Mouse (Mus musculus) MN1 (cell line): ENCODE measurements around the gene Dstn.
A peak's percentile ranks its signal among the peaks of the same experiment; 100 is the strongest.

Experiments used
- DNase-seq: peaks from one replicate; pipeline ENCODE4 v3.0.0-alpha.2; 2016; ENCODE audit warnings: low spot score

Gene Dstn

DNA sequence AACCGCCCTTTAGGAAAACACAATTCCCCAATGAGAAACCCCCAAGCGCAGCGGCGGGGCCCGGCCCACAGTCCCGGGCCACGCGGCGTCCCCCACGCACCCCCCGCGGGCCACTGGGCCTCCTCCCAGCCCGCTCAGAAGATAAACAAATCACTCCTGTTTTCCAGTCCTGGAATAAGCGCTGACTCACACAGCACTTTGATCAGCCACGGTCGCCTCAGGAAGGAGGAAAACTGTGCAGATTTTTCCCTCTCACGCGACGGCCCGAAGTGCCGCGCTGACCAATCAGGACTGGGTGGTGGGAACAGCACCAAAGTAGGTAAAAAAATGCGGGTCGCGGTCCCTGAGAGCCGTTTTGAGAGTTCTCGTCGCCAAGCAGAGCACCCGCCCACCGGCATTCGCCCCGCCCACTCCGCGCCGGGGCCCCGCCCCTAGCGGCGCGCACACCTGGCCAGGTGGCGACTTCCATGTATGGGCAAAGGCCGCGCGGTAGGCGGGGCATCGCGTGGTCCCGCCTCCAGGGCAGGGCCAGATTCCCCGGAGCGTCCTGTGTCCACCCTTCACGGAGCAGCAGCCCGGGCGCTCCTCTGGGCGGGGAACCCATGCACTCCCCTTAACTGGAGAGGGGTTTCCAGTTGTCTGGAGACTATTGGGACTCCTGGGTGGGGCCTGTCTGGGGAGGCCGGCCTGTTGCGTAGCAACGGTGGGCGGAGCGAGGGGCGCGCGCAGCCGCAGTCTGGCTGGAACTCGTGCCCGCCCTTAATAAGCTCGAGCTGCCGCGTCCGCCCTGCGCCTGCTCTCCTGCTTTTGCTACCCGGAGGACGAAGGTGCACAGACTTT, at the start of gene Dstn:
Dstn (plus strand) TSS at position 561 of the 840 bp plus-strand sequence.
- peak; percentile 97 for DNase-seq

DNA sequence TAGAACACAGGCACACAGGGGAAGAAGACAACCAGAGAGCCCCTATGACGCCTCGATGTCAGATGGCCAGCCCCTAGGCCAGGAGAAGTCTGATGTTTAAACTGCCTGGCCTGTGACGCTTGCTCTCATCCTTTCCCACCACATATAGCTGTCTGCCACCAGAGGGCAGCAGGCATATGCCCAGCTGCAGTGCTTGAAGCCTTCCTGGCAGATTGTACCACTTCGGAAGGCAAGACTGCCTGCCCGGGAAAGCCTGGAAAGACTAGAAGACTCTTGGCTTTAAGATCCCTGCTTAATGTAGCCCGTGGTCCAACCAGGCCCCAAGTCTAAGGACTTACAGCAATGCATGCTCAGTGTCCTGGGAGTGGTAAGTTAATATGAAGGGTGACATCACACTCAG, 47.8 kb upstream of the Dstn start:
- peak; percentile 83 for DNase-seq

DNA sequence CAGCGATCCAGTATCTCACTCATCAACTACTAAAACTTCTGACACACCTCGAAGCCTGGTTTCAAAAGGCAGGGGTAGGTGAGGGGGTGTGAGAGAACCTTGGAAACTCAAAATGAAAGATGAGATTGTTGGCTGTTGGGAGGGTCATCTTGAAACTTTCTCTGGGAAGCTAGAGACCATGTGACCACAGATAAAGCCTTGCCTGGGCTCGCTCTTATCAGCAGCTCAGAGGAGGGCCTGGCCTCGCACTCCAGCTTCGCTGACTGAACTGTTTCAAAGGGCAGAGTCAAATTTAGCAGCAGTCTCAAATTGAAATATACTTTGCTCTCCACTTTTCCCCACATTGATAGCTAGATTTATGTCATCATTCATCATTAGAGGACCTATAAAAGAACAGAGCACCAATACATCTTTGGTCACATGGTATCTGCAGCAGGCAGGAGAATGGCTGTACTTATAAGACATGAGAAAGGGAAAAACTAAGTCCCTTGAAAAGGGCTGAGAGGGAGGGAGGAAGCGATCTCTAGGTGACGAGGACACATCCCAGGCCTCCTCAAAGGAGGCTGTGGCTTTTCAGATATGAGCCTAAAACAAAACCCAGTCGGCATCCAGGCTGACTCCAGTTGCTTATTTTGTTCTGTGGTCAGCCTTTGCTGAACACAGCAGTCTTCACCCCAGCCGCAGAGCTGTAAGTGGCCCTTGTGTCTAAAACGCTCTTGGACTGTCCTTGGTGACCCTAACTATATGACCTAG, 44.0 kb upstream of the Dstn start:
- no peak for DNase-seq

DNA sequence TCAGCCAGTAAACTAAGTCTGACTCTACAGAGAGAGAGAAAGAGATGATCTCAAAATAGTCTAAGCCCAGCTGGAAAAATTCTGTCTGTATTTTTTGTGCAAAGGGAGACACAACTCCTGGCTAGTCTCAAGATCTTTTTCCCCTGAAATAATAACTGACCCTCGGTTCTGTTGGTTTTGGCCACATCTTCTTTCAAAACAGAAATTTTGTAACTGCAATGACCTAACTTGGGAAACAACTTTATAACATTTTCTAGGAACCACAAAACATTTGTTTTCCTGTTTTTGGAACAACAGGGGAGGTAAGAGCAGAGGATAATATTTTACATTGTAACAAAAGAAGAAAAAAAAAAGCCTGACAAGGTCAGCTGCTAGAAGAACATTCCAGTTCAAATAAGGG, 39.1 kb upstream of the Dstn start:
- no peak for DNase-seq

DNA sequence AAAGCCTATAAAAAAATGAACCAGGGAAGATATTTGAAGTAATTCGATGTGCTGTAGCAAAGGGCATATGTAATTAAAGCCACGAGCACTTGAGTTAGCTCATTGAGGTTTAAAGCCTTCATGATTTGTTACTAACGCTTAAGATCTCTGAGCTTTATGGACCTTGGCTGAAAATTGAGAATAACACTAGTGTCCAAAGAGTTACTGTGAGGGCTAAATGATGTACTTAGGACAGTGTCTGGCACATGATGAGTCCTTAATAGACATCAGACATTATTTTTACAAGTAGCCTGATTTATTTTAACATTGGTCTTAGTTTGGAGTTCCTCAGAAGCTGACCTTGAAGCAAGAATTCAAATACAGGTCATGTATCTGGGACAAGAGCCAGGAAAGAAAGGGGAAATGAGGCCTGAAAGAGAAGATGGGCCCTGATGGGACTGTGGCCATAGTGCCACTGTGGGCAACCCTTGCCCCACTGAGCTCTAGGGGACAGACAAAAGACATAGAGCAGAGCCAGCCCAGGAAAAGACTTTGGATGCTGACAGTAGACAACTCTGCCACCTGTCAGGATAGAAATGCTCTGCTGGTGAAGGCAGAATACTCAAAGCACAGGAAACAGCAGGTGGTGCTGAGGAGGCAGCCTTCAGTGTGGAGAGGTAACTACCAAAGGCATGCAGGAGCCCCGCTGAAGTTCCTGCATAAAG, 38.0 kb upstream of the Dstn start:
- no peak for DNase-seq

DNA sequence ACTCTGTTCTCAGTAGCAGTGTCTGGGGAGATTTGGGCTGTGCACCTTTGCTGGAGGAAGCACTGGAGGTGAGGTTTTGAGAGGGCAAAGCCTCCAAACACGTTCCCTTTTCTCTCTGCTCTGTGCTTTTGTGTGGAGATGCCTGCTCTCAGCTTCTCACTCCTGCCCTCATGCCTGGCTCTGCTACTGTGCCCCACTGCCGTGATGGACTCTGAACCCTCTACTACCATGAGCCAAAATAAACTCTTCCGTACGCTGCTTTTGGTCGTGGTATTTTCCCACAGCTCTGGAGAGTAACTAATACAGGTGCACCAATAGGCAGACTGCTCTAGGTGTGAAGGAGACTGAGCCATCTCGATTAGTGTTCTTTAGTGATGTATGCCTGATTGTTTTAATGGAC, 35.8 kb upstream of the Dstn start:
- no peak for DNase-seq

DNA sequence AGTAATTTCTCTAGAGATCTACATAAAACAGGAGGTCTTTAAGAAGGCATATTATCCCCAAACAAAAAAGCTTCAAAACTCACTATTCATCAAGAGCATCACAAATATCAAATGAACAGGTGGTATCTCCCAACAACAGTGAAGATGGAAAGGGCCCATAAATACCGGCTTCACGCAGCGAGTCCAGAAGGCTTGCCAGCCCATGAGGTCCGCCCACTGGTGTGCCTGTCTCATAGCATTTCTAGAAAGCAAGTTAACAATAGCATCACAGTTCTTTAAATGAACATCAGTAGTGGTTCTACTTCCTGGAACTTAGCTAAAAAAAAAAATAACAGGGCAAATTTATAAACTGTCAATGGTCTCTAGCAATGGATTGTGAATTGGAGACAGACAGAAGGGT, 33.1 kb upstream of the Dstn start:
- no peak for DNase-seq

DNA sequence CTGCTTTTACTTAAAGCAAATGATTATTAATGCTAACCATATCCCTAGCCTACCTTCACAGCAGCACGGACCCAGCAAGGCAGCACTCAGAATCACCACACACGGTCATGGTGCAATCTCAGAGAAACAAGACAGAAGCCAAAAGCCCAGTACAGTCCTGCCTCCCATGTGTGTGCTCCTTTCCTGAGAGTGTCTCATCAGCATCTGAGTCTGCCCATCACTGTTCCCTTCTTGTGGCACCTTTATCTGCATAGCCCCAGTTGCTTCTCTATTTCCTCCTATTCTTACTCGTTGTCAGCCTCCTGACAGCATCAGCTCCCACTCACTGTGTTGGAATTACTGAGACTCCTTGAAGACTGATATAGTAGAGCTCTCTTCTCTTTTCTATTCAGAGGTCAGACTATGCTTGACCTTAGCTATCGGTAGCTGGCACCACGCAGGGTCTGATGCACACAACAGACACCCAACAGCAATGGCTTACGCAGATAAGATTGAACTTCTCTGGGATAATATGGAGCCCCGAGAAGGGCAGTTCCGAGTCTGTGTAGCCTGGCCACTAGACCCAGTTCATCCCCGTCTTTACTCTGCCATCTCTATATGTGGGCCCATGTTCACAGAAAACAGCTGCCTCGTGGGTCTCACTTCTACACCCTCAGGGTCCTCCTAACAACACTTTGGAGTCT, 32.4 kb upstream of the Dstn start:
- DNase-seq = no peak

DNA sequence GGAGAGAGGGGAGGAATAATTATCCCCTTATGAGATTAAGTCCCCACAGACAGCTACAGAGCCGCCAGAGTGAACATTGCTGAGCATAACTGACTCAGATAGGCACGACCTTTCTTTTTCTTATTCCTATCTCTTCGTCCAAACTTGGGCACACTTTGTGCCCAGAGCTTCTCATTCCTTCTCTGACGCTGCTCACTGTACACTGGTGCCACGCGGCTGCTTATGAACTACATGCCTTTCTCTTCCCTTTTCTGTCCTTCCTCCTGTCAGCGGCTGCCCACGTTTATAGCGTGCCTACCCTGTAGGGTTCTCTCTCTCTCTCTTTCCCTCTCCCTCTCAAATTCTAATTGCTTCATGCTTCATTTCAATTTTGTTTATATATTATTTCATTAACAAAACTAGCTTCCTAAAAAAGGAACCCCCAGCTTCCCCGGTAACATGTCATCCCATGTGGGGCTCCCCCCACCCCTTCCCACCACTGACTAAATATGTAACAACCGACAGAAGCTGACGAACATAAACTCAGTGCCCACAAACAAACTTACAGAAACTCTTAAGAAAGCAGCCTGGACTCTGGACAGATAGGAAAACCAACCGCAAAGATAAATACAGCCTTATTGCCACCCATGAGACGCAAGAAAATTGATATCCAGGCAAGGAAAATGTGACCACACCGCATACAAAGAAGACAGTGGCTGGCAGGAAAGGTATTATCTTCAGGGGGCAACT, 25.8 kb upstream of the Dstn start:
- DNase-seq = no peak

DNA sequence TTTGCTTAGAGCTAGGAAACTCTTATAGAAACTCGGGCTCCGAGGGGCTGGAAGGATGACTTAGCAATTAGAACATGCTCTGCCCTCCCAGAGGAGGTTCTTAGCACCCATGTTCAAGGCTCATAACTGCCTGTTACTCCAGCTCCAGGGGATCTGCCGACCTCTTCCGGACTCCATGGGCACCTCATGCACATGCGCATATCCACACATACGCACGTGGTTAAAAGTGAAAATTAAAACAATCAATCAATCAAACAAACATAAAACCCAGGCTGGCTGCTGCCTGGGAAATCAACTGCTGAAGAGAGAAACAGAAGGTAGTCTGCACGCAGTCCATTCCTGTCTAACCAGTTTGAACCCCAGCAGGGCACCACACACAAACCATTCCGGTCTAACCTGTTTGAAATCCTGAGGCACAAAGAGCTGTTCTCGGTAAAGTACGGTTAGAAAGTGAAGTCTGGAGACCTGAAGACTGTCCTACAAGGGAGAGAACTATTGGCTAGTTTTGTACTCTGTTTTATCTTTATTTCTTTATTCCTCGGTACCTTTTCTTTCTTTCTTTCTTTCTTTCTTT, 25.2 kb upstream of the Dstn start:
- no peak for DNase-seq

DNA sequence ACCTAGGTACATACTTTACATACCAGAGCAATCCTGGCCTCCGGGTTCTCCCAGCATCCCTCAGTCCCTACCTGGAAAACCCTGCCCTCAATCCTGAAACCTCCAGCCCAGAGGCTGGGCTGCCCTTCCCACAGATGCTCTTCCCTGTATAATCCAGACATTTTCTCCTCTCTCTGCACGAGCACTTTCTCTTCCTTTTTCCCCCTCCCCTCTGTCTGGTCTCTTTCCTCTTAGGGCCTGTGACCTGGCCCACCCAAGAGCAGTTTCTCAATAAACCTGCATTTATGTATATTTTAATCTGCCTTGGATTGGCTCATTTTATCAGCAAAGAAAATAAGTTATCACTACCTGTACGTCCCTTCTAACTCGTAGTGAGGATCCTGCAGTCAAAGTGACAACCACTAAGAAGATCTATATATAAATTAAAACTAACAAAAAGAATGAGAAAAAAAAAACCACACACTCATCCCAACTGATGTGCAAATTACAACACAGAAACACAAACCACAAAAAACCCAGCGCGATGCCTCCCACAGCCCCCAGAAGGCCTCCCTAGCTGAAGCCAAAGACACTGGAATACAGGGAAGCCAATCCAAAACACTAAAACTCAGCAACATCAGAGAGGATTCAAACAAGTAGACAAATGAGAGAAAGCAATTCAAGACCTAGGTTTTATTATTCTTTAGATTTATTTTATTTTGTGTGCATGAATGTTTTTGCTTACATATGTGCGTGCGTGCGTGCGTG, 23.6 kb upstream of the Dstn start:
- no peak for DNase-seq

DNA sequence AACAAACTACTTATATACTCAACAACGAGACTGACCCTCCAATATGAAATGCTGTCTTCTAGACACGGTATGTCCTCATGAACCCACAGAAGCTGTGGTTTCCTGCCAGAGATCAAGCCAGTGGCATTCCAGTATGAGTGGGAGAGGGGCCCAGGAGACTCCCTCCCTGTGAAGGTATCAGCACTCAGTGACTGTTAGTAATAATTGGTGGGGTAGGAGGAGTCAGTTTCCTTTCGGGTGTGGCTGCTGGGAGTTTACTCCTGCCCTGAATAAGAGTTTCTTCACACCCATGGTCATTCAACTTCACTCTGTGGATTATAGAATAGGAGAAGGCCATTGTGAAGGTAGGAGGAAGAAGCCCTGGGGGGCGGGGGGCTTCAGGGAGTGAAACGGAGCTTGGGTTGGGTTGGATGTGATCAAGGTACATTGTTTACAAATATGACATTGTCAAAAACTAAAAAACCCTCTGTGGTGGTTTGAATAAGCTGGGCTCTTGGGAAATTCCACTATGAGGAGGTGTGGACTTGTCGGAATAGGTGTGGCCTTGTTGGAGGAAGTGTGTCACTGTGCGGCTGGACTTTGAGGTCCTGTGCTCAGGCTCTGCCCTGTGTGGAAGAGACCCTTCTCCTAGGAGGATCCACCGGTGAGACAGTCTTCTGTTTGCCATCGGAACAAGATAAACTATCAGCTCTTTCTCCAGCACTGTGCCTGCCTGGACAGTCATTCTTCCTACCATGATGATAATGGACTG, 15.5 kb upstream of the Dstn start:
- no peak for DNase-seq

DNA sequence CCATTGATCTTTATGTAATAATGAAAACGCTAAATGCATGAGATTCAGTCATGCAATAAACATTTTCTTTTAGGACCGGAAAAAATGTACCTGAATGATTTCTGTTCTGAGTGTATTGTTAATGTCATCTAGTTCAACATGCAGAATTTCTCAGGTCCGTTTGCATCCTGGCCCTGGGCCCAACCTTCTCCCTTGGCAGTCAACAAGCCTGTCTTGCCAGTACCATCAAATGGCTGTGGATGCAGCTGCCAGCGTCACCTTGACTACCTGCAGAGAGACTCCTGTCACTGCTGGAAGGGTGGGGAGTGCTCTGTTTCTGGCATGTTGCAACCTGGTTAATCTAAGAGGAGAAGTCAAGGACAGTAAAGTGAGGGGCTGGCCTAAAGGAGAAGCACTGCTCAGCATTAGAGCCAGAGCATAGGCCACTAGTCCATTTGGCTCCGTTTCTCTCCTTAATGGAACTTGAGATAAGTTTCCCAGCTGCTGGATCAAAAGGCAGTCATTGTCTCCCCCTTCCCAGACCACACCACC, 14.2 kb upstream of the Dstn start:
- DNase-seq = no peak

DNA sequence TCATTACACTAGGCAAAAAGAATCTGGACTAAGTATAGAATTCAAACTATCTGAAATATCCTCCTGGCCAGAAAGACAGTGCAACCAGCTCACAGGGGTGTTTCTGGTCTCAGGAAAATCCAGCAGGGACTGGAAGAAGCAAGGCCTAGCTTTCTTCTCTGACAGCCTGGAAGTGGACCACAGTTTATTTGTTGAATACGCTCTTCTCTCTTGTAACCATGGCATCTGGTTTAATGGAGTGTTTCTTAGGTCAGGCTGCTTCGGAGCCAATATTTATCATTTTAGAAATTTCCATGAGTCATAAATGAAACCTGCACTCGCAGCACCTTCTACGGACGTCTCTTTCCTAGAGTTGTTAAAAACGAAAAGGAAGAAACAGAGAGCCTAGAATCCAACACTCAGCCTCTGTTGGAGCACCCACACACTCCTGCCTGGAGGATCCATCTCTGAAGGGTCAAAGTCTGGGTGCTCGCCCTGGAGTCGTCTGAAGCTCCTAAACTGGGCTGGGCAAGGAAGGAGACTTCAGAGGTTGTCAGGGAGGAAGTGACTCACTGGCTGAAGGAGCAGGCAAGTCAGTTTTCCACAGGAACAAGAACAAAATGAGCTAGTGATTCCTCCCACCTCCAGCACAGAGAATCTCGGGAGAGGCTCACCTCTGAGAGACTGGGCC, 11.6 kb upstream of the Dstn start:
- no peak for DNase-seq

DNA sequence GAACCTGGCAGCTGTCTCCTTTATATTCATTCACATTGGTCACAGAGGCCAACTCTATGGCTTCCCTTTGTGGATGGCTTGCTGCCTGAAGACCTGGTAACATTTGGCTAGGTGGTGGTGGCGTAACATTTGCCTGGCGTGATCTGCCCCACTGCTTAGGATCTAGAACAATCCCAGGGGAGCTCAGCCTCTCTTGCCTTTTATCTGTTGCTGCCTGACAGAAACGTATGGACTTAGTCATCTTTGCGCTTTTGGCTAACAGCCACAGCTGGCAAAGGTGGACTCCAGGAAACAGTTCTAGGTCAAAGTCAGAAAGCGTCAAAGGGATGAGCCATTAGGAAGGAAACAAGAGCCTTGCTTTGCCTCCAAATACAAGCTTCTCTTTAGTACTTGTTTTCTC, 10.2 kb upstream of the Dstn start:
- DNase-seq = peak; percentile 70

DNA sequence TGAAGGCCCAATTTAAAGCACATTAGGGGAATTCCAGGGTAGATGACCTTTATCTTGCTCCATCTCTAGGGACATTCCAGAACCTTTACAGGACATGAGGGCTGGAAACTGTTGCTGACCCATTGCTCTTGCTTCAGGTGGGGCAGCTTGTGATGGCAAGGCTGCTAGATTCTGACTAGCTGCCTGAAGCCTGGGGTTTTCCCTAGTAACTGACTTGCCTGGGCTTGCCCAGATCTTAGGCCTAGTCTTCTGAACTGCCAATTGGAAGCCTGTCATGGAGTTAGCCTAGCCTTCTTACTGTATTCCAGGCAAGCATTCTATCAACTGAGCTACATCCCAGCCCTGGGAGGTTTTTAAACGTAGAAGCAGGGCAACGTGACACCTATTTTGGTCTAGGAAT, 5.9 kb upstream of the Dstn start:
- DNase-seq = no peak

DNA sequence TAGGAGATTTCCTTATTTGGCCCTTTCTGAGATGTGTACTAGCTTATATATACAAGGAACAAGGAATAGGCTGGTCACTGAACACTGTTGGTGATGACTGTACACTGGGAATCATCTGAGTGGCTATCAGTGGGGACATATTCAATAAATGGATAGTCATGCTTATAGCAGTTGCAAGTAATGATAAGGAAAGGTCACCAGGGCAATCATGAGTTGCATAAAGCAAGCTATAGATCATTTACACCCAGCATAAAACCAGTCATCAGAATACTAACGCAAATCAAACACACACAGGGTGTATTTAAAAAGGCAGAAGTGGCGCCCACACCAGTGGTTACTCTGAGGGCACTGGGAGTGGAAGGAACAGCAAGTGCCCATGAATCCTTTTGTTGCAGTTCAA, 2.9 kb upstream of the Dstn start:
- DNase-seq = no peak

DNA sequence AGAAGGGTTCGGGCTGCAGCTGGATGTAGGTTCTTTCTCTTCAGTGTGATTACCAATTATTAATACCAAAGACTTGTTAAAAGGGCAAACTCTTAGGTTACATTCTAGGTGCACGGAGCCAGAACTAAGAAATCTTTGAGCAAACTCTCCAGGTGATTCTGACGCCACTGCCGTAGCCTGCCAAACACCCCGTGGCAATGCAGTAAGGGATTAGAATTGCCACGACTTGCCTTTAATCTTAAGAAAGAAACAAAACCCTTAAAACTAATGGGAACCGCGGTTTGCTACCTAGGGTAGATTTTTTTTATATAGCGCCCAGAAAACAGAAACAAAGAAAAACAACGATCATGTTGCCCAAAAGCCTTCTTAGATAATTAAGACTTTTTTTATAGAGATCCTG, 899 bp upstream of the Dstn start:
- peak; percentile 22 for DNase-seq

DNA sequence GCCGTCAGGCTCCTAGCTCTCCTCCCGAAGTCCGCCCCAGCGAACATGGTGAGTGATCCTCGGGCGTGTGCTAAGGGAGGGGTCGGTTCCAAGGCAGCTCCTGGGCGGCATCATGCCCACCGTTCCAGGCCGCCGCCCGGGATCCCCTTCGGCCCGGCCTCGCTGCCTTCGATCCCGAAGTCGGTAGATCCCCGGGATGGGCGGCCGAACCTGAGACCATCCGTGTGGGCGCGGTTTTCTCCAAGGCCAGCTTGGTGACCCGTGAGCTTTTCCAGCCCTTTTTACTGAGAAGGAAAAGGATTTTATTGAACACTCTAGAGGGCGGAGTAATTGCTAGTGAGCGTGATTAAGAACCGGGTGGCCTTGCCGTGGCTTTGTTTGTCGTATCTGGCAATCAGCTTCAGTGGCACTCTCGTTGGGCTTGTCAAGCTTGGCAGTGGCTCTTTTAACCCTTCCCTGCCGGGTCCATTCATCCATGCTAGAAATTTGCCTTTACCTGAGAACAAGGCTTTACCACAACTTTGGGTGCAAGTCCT, 548 bp downstream of the Dstn start:
- peak; percentile 77 for DNase-seq
